Mouse (Mus musculus) erythroid progenitor cell, adult 5-6 weeks (primary cell): ENCODE measurements around the gene Bod1l. TPM values are rescaled to one million over a fixed set of nuclear protein-coding genes. Genes with fewer than 3 reads are reported as not detected.
A peak's percentile ranks its signal among the peaks of the same experiment; 100 is the strongest.

ENCODE experiments used
- ATAC-seq: replicated peaks from 2 replicates; pipeline ENCODE4 v1.8.0; 2016; ENCODE audit warnings: moderate number of reproducible peaks, mild to moderate bottlenecking, moderate TSS enrichment, inconsistent platforms; ENCODE audit not compliant: poor library complexity, low FRiP score, severe bottlenecking
- total RNA-seq, 2 experiments: library from RNA; stranded (forward) in 1 of 2; stranded (reverse) in 1 of 2; fragments of 150-400 nt in 1 of 2; fragments of 186-747, 209-891 nt in 1 of 2; gene quantifications; 2 replicates each; pipeline versions ENCODE4 v1.2.3 to v1.2.4; 2015 to 2017; ENCODE audit warnings: low replicate concordance in 2 of 2

Gene Bod1l
- total RNA-seq, 2 experiments from 2014 or later: 23.5 to 88.4 TPM

DNA sequence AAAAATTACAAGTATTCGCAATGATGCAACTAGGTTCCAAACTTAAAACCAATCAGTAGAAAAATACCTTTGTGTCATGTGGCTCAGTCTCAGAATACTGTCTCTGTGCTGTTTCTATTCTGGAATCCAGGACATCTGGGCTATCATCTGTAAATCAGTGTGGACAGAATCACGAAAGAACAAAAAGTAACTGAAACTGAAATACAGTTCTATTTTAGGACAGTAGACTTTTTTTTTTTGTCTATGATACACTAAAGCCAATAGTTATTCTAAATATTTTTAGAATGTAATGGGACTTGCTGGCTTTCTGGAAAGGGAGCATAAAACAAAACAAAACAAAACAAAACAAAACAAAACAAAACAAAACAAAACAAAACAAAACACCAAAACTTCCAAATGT is 39.0 kb downstream of the Bod1l start:
- ATAC-seq: no peak

DNA sequence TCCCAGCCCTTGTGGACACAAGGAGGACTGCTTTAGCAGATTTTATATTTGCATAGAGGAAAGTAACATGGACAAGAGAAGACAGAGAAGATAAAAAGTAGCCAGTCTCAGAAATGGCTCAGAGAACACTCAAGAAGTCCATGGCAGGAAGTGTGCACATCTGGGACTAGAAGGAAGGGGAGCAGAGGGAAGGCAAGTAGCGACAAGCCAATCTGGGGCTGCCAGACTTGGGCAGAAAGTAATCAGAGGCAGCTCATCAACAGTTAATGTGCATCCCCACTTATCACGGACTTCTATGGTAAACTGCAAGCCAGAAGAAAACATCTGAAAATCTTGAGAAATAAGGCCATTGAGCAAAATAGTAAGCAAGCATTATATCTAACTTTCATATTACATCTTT is 39.5 kb downstream of the Bod1l start:
- ATAC-seq: no peak

DNA sequence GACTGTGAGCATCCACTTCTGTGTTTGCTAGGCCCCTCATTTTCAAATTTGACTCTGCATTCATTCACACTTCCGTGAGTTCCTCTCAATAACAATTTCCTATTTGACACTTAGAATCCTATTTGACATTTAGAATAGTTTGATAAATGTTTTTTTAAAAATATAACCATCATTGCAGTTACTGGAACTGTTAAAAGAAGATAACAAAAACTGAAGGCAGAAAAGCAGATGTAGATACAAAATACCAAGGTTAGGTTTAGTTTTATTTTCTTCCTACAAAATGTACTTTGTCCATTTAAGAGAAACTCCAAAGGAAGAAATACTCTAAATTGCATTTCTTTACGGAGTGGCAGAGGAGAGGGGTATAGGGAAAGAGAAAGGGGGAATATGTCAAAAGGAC is 42.5 kb downstream of the Bod1l start:
- no peak for ATAC-seq

DNA sequence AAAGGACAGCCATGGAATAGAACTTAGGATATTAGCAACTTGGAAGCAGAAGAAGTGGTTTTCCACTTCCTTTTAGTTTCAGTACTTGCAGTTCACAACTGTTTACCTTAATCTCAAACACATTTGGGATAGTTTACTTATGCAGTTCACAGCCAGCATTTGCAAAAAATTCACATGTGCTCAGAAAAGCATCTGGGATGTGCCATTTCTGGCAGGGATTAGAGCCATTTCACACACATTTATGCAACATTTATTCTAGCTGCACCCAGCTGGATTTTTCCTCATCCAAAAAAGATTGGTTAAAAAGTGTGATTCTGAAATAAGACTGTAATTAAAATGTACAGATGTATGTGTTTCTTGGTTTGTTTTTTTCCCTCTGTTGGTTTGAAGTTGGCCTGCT is 49.7 kb downstream of the Bod1l start:
- ATAC-seq: no peak

DNA sequence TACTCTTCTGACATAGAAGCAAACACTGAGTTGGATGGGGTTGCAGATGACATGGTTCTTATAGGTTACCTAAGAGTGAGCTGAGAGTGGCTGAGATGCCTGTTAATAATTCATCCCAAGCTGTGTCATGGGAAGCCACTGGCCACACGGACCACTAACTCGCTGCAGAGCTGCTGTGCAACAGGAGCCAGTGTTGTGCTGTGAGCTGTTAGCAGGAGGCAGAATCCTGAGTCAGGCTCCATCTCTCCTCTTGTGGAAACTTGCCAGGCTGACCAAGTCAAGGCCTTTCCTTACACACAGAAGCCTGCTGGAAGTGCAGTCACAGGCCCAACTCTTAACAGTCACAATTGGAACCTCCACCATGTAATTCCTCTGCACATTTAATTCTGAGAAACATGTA is 53.6 kb downstream of the Bod1l start:
- ATAC-seq: no peak

DNA sequence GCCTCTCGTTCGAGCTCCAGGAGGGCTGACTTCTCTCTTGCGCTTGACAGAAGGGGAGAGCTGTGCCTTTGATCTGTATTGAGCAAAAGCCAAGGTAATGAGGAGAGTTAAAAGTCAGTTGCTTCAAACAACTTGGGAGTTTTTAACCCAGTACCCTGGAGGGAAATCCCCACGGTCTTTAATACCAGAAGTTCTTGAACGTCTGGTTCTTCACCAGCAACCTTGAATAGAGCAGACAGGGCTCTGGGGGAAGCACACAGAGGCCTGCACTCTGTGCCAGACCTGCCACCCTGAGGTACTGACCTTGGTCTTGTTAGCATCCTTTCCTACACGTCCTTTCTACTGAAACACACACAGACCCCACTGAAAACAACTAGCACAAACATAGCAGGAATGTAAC is 55.2 kb downstream of the Bod1l start:
- no peak for ATAC-seq

DNA sequence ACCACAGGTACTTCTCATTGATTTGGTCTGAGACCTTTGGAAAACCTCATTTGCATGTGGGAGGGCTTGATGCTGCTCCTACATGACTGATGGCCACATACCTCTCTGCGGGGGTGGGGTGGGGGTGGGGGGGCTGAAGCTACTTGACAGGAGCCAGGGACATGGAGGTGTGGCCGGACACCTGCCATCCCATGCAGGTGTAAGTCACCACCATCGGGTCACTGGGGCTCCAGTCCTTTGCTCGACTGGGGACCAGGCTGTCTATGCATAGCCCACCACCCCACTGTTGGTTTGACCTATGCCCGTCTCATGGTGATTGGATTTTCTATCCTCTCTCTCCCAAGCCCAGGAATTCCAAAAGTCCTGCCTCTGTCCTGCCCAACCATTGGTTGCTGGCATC is 62.2 kb downstream of the Bod1l start:
- ATAC-seq: no peak

DNA sequence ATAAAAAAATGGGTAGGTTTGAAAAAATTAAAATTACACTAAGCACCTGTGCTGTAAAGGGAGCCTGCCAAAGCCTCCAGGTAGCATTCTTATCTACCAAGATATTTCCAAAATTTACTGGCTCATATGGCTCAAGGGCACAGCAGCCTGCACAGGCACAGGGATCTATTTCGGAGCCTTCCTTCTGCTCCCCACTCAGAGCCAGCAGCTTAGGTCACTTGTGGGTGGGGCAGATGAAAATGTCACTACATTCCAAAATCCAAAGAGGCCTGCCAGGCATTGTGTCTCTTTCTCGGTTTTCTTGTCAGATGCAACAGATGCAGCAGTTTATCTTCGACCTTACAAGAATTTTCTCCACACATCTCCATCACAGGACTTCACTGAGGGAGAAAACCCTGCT is 64.1 kb downstream of the Bod1l start:
- ATAC-seq: no peak

DNA sequence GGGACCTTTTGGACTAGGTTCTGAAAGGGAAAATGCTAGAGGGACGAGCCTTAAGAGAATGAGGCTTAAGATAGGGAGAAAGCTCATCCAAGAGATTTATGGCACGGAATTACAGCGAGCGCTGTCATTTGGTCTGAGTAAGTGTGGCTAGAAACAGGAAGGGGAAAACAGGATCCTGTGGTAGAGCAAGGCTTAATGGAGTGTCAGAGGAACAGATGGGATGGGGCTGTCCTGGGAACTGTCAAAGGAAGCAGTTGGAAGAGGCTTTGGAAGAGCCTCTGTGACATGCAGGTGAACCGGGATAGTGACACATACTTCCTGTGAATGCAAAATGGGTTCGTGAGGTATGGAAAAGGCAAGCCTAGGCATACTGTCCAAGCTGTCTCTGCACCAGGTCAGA is 68.4 kb downstream of the Bod1l start:
- no peak for ATAC-seq

DNA sequence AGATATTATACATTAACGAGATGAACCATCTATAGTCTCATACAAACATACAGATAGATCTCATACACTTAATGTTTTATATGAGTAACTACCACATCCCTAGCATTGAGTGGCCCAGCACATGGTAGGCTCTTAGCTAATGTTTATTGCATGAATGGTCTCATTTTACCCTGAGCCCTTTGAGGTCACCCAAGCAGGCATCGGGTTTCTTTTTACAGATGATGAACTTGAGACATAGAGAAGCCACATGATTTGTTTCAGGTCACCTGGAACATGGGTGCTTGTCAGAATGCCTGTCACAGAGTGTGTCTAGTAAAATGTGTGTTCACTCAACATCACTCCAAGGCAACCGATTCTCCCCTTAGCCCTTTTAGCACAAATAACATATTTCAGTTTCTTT is 68.8 kb downstream of the Bod1l start:
- no peak for ATAC-seq

DNA sequence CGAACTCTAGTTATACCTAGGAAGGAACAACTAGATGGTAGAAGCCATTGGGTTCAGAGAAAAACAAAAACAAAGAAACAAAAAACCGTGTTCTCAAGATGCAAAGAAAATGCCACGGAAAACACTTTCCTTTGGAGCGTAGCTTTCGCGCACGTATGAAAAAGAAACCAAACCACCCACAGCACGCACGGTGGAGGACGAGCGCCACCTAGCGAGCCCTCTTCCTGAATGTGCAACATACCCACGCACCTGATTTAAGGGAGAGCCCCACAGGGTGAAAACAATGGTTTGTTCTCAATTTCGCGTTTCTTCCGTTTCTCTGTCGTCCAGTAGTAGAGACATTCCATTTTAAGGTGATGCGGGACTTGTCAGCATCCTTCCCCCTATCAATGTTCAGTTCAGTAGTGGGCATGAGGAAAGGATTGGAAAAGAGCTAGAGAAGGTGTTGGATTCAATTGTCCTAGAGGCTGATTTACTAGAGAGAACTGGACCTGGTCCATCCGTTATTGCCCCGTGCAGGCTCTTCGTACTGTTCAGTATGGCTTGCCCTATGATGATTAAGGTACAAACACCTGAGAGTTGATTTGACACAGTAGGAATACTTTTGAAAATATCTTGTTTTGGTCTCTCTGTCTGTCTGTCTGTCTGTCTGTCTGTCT is 75.6 kb downstream of the Bod1l start:
- ATAC-seq: 0 out of 2 replicates have a peak, but pooled peaks have one; percentile 49

DNA sequence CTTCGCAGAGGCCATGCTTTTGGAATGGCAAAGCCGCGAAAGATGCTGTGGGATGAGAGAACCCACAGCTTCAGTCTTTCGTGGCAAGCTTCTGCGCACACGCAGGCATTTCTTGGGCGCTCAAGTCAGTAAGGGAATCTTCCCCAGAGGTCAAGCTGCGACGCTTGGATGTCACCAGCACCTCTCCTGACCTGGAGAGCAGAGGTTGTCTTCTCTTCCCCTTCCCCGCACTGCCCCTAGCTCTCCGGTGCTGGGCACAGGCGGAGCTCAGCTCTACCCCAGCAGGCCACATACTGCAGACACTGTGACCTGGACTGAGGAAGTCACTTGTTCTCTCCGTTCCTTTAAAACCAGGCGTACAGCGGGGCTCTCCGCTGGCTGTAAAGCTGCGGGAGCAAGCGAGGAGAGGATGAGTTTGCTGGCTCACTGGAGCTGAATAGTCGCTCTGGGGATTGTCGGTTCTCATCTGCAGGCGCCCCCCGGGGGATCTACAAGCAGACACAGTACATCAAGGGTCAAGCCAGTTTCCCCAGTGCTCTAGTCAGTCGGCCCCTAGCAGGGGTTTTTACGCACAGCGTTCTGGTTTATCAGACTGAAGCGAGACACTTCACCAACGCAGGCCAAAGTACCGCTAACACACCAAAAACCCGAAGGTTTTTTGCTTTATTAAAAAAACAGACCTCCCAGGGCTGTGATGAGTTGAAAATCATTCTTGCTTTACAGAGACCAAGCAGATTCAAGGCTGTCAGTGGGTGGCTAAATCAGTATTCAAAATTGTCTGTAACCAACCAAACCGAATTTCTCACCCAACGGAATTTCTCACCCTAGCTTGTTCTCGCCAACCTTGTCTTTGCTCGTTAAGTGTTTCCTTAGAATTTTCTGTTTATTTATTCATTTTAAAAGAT is 76.6 kb downstream of the Bod1l start:
- ATAC-seq: no peak

DNA sequence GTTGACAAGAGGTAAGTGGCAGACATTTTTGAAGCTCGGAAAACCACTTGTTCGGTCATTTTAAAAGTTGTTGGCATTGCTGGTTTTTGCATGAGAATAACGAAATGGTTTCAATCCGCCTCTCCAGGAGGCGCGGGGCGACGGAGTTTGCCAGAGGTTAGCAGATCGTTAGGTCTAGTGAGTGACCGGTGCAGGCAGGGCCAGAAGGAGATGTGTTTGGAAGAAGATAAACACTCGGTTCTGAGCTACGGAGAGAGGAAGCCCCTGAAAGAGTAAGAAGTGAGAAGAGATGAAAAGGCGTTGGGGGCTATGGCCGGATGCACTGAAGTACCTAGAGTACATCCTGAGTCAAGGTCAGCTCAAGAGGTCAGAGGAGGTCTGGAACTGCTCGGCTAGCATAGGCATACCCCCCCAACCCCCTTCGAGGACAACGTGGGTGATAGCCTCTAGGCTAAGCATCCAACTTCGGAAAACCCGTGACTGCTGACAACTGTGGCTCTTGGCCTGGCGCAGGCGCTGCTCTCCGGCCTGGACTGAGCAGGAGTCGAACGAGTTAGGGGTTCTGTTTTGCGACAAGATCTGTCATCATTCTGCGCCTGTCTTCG is 77.6 kb downstream of the Bod1l start:
- ATAC-seq: no peak

DNA sequence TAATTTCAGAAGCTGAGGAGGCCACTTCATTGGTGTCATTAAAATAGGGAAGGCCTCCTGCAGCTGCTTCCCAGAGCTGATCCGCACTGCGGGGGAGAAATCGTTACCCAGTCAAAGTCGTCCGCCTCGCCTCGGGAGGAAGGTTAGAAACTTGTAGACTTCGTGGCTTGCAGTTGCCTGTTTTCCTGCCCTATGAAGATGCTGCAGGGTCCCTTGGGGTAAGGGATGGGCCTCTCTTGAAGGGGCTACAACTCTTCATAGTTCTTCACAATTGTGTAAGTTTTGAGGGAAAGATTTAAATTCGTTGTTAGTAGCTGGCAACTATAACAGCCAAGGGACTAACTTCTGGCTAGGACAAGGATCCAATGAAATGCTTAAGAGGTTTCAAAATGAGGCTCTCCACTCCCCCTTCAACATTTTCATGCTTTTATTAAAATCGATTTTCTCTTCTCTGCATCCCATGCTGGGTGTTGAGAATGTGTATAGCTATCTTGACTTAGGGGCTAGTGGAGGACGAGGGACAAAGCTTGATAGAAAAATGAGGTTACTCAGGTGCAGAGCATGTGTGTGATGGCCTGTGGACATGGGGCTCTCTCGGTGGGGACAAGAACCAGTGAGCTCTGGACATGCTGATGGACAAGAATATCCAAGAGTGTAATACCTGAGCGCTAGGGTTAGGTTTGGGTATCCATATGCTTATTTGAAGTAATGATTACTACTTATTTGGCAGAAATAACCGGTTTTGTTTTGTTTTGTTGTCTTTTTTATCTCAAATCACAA is 78.3 kb downstream of the Bod1l start:
- no peak for ATAC-seq

DNA sequence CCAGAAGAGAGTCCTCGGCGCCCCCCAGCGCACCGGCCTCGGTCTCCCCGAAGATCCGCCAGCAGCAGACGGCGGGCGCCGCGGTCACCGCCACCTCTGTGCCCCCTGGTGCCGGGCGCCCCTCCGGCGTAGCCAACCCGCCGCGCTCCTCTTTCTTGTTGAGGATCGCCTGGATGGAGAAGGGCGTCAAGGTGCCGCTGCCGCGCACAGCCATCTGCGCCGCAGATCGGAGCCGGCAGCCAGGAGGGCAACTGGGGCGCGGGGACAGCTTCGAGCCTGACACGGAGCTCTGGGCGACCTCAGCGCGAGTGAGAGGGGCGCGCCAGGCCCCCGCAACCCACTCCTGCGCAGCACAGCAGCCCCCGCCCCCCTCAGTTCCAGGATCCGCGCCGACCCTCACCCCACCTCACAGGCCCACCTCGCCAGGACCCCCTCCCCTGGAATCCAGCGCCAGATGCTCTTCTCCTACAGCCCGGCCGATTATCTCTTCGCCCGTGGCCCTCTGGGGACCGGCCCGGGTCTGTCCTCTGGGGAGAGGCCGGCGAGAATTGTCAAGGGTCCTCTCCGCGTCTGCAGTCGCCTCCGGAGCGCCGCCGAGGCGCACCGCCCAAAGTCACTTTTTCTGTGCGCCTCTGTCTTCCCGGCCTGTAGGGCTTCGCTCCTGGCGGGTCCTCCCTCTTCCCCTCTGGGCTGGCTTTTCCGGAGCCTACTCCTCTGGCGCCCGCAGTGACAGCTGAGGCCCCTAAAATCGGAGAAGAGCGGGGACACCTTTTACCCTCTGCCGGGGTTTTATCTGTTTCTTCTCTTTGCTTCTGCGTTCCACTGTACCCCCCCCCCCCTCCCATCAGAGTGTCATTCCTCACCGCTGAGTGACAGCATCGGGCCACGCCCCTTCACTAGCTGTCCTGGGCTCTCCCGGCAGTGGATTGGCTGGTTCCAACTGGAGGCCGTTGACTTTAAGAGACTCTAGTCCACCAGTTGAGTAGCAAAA is 80.1 kb downstream of the Bod1l start, which contains the start of gene Nkx3-2:
TSS of gene Nkx3-2 (minus strand) at position 771 of the 991 bp plus-strand sequence.
- ATAC-seq: no peak

DNA sequence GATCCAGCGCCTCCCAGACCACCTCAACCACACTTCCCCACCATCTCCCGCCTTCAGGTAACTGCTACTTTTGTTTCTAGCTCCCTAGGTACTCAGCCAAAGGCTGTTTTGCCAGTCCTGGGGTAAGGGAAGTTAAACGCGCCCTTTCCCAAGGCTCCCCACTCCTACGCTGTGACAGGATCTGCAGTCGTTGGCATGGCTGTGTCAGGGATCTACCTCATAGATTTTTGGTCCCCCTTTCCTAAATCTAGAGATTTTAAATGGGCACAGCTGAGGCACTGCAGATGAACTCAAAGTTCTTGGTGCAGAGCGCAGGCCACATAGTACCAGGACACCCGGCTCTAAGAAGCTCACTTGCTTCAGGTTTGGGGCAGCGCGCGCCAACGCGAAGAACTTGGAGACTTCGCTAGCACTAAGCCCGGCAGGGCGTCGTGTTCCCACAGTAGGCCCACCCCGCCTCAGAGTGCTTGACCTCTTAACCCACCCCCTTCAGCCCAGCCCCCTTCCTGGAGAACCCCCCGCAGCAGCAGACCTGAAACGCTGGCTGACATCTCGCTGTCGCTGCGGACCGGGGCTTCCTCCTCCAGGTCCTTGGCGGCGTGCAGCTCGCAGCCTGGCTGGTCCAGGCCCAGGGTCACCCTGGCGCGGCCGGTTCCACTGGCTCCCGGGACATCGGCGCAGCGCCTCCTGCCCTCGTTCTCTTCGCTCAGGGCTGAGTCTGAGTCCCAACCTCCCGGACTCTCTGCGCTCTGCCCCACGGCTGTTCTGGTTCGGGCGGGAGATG is 81.0 kb downstream of the Bod1l start:
- ATAC-seq: no peak

DNA sequence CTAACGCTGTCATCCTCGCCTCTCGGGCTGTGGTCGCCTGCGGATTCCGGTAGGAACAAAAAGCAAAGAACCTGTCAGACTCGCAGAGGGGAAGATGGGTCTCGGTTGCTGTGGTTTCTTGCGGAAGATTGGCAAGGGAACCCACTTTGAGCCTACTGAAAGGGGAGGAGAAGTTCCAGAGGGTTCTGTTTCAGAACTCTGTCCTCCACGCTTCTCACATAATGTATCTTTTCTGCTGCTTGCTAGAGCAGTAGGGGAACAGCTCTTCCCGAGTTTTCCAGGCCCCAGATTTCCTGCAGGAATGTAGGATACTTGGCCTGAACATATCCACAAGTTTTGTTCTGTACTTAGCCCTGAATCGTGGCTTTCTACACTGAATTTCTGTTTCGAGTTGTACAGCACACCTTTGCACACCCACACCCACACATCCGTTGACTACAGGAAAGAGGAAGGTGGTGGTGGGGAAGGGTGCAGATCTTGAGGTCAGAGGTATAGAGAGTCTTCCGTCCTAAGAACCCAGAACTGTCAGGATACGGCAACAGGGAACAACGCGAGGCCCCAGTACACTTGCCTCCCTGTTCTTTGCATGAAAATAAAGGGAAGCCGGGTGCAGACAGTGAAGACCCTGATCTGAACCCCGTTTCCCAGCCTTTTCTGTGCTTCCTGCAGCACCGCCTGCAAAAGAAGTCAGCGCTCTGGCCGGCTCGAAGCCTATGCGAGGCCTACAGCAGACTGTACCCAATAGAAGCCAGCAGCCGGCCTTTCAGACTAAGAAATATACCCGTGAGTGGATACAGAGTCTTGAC is 81.8 kb downstream of the Bod1l start:
- ATAC-seq: no peak
